Mouse (Mus musculus): ENCODE measurements around the gene Tsc2. TPM values are rescaled to one million over a fixed set of nuclear protein-coding genes. Genes with fewer than 3 reads are reported as not detected.

The Tsc2 gene
- polyA plus RNA-seq, 1 experiment from 2014 or later: 23.7 TPM

DNA sequence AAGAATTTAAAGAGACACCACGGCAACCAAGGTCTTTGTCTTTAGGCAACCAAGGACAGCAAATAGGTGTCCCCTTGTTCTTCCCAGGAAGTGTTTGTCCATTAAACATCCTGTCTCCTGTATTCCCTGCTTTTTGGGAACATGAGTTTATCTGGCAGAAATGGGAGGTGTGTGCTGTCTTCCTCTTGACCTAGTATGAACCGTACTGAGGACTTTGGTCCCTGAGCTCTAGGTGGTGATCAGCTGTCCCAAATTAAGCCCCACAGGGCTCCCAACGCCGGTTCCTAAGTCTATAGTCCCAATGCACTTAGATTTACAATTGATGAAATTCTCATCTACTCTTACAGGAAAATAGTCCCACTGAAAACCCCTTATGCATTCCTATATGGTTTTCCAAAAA is 18.3 kb upstream of the Tsc2 start:
- no peaks in the 10 kb centered on the region for H3K36me3 ChIP-seq (ENCODE audit: control insufficient read depth, insufficient read depth)
- 58% methylated on average over 4 of the region's 4 CpGs for WGBS (ENCODE audit: insufficient replicate concordance)
- H3K27ac ChIP-seq (ENCODE audit: low read length): no peak overlapping the region
- H3K4me1 ChIP-seq (ENCODE audit: control insufficient read depth, low read depth, low read length): peaks cover 7% of the 10 kb centered on the region
- no peak overlapping the region for H3K9ac ChIP-seq (ENCODE audit: low read depth, low read length)
- H3K4me2 ChIP-seq (ENCODE audit: low read depth, low read length): no peak overlapping the region
- no peak overlapping the region for H3K4me3 ChIP-seq (ENCODE audit: low read depth, low read length)
- peaks cover 38% of the 10 kb centered on the region for H3K27me3 ChIP-seq (ENCODE audit: control insufficient read depth, insufficient read depth, low read depth, low read length)
- no peaks in the 10 kb centered on the region for H3K9me3 ChIP-seq (replicated peaks; ENCODE audit: control insufficient read depth, low read length)
- no peak for ATAC-seq (ENCODE audit: low read depth)

DNA sequence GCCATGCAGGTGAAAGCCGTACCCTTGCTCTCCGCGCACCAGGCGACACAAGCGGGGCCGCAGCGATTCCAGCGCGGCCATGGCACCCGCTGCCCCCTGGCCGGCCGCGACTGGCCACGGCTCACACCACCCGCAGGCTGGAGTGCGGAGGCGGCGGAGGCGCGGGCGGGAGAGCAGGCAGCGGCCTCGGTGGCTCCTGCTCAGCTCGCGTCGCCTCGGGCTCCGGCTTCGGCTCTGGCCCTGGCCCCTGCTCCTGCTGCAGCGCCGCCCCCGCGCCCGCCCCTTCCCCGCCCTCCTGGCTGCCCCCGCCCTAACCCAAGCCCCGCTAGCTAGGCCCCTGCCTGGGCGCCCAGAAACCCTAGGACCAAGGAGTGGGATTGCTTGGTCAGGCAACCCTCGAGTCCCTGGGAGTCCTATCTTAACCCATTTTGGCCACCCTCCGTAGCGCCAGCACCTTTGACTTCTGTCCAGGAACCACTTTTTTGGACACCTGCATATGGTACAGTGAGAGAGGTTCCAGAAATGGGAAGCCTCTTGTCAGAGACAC is 17.7 kb upstream of the Tsc2 start, which contains the start of gene Slc9a3r2:
TSS of gene Slc9a3r2 (minus strand) at position 258 of the 547 bp plus-strand sequence.
- H3K27me3 ChIP-seq (ENCODE audit: control insufficient read depth, insufficient read depth, low read depth, low read length): peaks cover 38% of the 10 kb centered on the region
- peaks cover 7% of the 10 kb centered on the region for H3K4me1 ChIP-seq (ENCODE audit: control insufficient read depth, low read depth, low read length)
- peak; percentile 68 for ATAC-seq (ENCODE audit: low read depth)
- no peak within 1 kb of the TSS for H3K27ac ChIP-seq (ENCODE audit: low read length)
- H3K9ac ChIP-seq (ENCODE audit: low read depth, low read length): peak within 1 kb of the TSS; percentile 62
- no peaks in the 10 kb centered on the region for H3K36me3 ChIP-seq (ENCODE audit: control insufficient read depth, insufficient read depth)
- H3K4me2 ChIP-seq (ENCODE audit: low read depth, low read length): peak within 1 kb of the TSS; percentile 70
- peak within 1 kb of the TSS; percentile 64 for H3K4me3 ChIP-seq (ENCODE audit: low read depth, low read length)
- under 1% methylated on average over 35 of the region's 41 CpGs for WGBS (ENCODE audit: insufficient replicate concordance)
- no peaks in the 10 kb centered on the region for H3K9me3 ChIP-seq (replicated peaks; ENCODE audit: control insufficient read depth, low read length)

DNA sequence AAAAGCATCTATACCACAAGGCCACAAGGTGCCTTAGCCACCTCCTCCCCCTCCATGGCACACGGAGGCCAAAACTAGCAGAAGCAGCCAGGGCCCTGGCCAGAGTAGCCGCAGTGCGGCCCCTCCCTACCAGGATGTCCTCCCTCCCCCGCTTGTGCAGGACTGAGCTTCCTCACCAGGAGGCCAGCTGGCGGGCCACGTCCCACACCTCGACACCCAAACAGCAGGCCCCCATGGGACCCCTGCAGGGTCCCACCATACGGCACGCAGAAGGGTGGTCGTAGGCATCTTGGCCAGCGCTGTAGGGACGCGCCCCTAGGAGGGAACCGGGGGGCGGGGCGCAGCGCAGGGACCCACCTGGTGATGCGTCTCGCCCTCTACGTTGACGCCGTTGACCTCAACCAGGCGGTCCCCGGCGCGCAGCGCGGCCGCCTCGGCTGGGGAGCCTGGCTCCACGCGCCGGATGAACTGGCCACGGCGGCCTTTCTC is 17.2 kb upstream of the Tsc2 start:
- peaks cover 9% of the 10 kb centered on the region for H3K4me1 ChIP-seq (ENCODE audit: control insufficient read depth, low read depth, low read length)
- WGBS (ENCODE audit: insufficient replicate concordance): under 1% methylated on average over 35 of the region's 35 CpGs
- peak overlapping the region; percentile 64 for H3K4me3 ChIP-seq (ENCODE audit: low read depth, low read length)
- H3K4me2 ChIP-seq (ENCODE audit: low read depth, low read length): peak overlapping the region; percentile 70
- H3K9me3 ChIP-seq (replicated peaks; ENCODE audit: control insufficient read depth, low read length): no peaks in the 10 kb centered on the region
- H3K27me3 ChIP-seq (ENCODE audit: control insufficient read depth, insufficient read depth, low read depth, low read length): peaks cover 38% of the 10 kb centered on the region
- H3K36me3 ChIP-seq (ENCODE audit: control insufficient read depth, insufficient read depth): no peaks in the 10 kb centered on the region
- peak overlapping the region; percentile 62 for H3K9ac ChIP-seq (ENCODE audit: low read depth, low read length)
- H3K27ac ChIP-seq (ENCODE audit: low read length): no peak overlapping the region
- peak; percentile 14; the same call in 1 of the 2 replicates for ATAC-seq (ENCODE audit: low read depth)

DNA sequence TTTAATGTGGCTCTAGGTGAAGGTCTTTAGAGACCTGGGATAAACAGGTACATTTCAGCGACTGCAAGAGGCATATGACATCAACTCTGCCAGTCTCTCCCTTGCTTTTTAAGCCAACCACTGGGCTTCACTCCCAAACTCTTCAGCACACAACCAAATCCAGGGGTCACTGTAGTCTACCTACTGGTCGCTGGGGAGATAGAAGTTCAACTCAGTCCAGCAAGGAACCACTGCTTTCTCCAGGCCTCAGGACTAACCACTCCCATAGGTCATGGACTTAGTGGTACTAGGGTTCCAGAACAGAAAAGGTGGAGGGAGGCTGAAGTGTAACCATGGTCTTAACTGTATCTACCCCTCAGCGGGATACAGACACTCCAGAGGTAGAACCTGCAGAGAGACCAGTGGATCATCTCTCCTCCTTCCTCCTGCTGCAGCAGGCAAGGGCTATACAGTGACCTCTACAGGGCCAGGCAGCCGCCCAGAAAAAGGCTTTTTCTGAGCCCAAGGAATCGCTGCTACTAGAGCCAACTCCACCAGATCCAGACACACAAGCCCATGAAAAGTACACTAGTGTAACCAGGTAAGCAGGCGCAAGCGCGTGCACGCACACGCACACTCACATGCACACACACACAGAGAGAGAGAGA is 16.4 kb upstream of the Tsc2 start:
- peak overlapping the region; percentile 64 for H3K4me3 ChIP-seq (ENCODE audit: low read depth, low read length)
- no peaks in the 10 kb centered on the region for H3K9me3 ChIP-seq (replicated peaks; ENCODE audit: control insufficient read depth, low read length)
- ATAC-seq (ENCODE audit: low read depth): no peak
- H3K9ac ChIP-seq (ENCODE audit: low read depth, low read length): no peak overlapping the region
- peaks cover 38% of the 10 kb centered on the region for H3K27me3 ChIP-seq (ENCODE audit: control insufficient read depth, insufficient read depth, low read depth, low read length)
- H3K4me1 ChIP-seq (ENCODE audit: control insufficient read depth, low read depth, low read length): peaks cover 9% of the 10 kb centered on the region
- H3K27ac ChIP-seq (ENCODE audit: low read length): no peak overlapping the region
- 67% methylated on average over 10 of the region's 10 CpGs for WGBS (ENCODE audit: insufficient replicate concordance)
- H3K36me3 ChIP-seq (ENCODE audit: control insufficient read depth, insufficient read depth): no peaks in the 10 kb centered on the region
- H3K4me2 ChIP-seq (ENCODE audit: low read depth, low read length): peak overlapping the region; percentile 70

DNA sequence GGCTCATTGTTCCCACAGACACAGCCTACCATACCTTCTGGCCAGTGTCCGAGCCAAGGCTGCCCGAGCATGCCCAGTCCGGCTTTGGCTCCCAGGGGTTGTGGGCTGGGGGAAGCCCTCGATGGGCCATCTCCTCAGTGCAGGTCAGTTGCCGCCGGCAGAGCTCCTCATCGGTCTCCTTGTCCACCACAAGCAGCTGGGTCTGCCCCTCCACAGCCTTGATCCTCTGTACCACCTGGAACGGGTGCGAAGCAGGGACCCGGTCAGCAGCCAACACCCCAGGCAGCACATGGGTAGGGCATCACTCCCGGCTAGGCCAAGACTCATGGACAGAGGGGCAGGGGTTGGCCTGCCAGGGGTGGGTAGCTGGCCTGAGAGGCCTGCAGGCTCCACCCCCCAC is 15.1 kb upstream of the Tsc2 start:
- no peaks in the 10 kb centered on the region for H3K9me3 ChIP-seq (replicated peaks; ENCODE audit: control insufficient read depth, low read length)
- H3K27ac ChIP-seq (ENCODE audit: low read length): no peak overlapping the region
- no peak overlapping the region for H3K4me2 ChIP-seq (ENCODE audit: low read depth, low read length)
- H3K36me3 ChIP-seq (ENCODE audit: control insufficient read depth, insufficient read depth): no peaks in the 10 kb centered on the region
- 73% methylated on average over 11 of the region's 11 CpGs for WGBS (ENCODE audit: insufficient replicate concordance)
- H3K4me3 ChIP-seq (ENCODE audit: low read depth, low read length): no peak overlapping the region
- peaks cover 9% of the 10 kb centered on the region for H3K4me1 ChIP-seq (ENCODE audit: control insufficient read depth, low read depth, low read length)
- no peak for ATAC-seq (ENCODE audit: low read depth)
- H3K9ac ChIP-seq (ENCODE audit: low read depth, low read length): no peak overlapping the region
- peaks cover 38% of the 10 kb centered on the region for H3K27me3 ChIP-seq (ENCODE audit: control insufficient read depth, insufficient read depth, low read depth, low read length)

DNA sequence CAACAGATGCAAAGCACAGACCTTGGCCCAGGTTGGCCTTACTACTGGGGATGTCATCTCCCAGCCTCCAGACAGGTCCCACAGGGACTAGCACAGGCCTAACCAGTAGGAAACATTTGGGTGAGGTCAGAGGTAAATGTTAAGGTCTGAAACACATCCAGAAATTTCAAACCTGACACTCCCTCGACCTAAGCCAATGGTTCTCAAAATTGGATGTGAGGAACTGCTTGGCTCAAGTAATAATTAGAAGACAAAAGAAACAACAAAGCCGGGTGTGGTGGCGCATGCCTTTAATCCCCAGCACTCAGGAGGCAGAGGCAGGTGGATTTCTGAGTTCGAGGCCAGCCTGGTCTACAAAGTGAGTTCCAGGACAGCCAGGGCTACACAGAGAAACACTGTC is 14.0 kb upstream of the Tsc2 start:
- H3K27me3 ChIP-seq (ENCODE audit: control insufficient read depth, insufficient read depth, low read depth, low read length): peaks cover 32% of the 10 kb centered on the region
- no peak overlapping the region for H3K9ac ChIP-seq (ENCODE audit: low read depth, low read length)
- H3K36me3 ChIP-seq (ENCODE audit: control insufficient read depth, insufficient read depth): no peaks in the 10 kb centered on the region
- no peaks in the 10 kb centered on the region for H3K9me3 ChIP-seq (replicated peaks; ENCODE audit: control insufficient read depth, low read length)
- H3K4me3 ChIP-seq (ENCODE audit: low read depth, low read length): no peak overlapping the region
- ATAC-seq (ENCODE audit: low read depth): no peak
- 57% methylated on average over 4 of the region's 4 CpGs for WGBS (ENCODE audit: insufficient replicate concordance)
- H3K4me1 ChIP-seq (ENCODE audit: control insufficient read depth, low read depth, low read length): peaks cover 9% of the 10 kb centered on the region
- H3K4me2 ChIP-seq (ENCODE audit: low read depth, low read length): no peak overlapping the region
- H3K27ac ChIP-seq (ENCODE audit: low read length): no peak overlapping the region

DNA sequence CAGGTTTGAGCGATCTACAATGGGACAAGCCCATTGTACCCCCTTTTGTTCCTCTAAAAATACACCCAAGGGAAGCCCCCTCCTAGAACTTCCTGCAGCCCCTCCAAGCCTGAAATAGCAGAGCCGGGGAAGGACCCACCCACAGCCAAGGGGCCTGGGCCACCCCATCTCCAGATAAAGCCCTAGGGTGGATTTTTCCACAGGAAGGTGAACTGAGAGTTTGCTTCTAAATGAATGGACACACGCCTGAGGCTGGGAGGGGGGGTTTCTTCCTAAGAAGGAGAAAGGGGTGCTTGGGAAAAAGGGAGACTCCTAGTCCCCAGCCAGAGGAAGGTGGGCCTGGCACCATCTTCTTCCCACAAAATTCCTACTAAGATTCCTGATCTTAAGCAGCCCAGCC is 13.5 kb upstream of the Tsc2 start:
- no peak overlapping the region for H3K4me2 ChIP-seq (ENCODE audit: low read depth, low read length)
- H3K27ac ChIP-seq (ENCODE audit: low read length): no peak overlapping the region
- H3K27me3 ChIP-seq (ENCODE audit: control insufficient read depth, insufficient read depth, low read depth, low read length): peaks cover 28% of the 10 kb centered on the region
- H3K4me3 ChIP-seq (ENCODE audit: low read depth, low read length): no peak overlapping the region
- no peaks in the 10 kb centered on the region for H3K9me3 ChIP-seq (replicated peaks; ENCODE audit: control insufficient read depth, low read length)
- H3K4me1 ChIP-seq (ENCODE audit: control insufficient read depth, low read depth, low read length): peaks cover 9% of the 10 kb centered on the region
- H3K9ac ChIP-seq (ENCODE audit: low read depth, low read length): no peak overlapping the region
- H3K36me3 ChIP-seq (ENCODE audit: control insufficient read depth, insufficient read depth): no peaks in the 10 kb centered on the region
- WGBS (ENCODE audit: insufficient replicate concordance): 59% methylated on average over 3 of the region's 3 CpGs
- no peak for ATAC-seq (ENCODE audit: low read depth)

DNA sequence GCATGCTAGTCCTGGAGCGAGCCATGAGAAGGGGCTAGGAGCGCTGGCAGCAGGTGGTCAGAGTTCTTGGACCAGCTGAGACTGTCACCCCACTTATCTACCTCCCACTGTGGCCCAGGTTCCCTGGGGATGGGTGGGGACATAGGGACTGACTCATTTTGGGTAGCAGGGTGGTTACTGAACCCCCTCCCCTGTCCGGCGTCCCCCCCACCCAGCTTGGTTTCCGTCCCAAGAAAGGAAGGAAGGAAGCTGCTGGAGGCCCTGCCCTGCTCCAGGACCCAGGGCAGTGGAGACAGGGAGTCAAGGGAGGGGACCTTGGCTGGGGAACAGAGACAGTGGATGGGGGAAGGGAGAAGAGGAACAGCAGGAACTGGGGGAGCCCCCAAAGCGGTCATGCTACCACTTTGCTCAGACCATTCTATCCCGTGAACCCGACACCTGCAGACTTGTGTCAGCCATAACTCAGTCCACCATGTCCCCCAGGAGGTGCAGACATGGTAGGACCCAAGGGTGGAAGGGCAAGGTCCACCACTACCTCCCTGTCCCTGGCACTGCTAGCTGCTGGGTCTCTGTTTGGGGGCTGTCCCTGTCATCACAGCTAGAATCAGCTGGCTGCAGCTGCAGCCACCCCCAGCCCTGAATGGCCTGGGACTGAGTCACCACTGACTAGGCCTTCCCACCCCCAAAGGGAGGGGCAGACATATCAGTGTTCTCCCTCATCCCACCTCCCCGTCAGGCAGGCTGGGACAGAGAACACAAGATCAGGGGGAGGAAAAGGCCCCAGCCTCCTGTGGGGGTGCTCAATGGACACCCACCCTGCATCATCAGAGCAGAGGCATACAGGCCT is 12.7 kb upstream of the Tsc2 start:
- Histone ChIP-seq H3K4me2 (ENCODE audit: low read depth, low read length) (no peak overlapping the region), H3K4me1 (ENCODE audit: control insufficient read depth, low read depth, low read length) (peaks cover 5% of the 10 kb centered on the region), H3K9me3 (replicated peaks; ENCODE audit: control insufficient read depth, low read length) (no peaks in the 10 kb centered on the region), H3K36me3 (ENCODE audit: control insufficient read depth, insufficient read depth) (no peaks in the 10 kb centered on the region), H3K9ac (ENCODE audit: low read depth, low read length) (no peak overlapping the region), H3K27me3 (ENCODE audit: control insufficient read depth, insufficient read depth, low read depth, low read length) (peaks cover 20% of the 10 kb centered on the region), H3K4me3 (ENCODE audit: low read depth, low read length) (no peak overlapping the region), H3K27ac (ENCODE audit: low read length) (peak overlapping the region; percentile 19; the same call in 1 of the 2 replicates)
- peak; percentile 30 for ATAC-seq (ENCODE audit: low read depth)
- 39% methylated on average over 9 of the region's 9 CpGs for WGBS (ENCODE audit: insufficient replicate concordance)
